Mouse (Mus musculus): ENCODE results near the gene 9130230L23Rik.

9130230L23Rik gene

GRCm38 (mm10) chr5:65954130-65955080, 49.7 kb downstream of the 9130230L23Rik start:
- no peak for DNase-seq

- peak in 1 of 2 experiments; percentile 17 for DNase-seq
Measured at GRCm38 (mm10) chr5:65951513-65951909, 52.6 kb downstream of the 9130230L23Rik start.

- peak; percentile 4 to 27 for DNase-seq
Measured at GRCm38 (mm10) chr5:65950679-65951512, 53.2 kb downstream of the 9130230L23Rik start.

GRCm38 (mm10) chr5:65950236-65950635, 53.8 kb downstream of the 9130230L23Rik start:
- DNase-seq, result peak; percentile 12 to 18

GRCm38 (mm10) chr5:65949822-65950221, 54.3 kb downstream of the 9130230L23Rik start:
- no peak for DNase-seq

GRCm38 (mm10) chr5:65941145-65941544, 62.9 kb downstream of the 9130230L23Rik start:
- no peak for DNase-seq

- peak; percentile 80 to 91 for DNase-seq
Measured at GRCm38 (mm10) chr5:65937998-65938715, 65.9 kb downstream of the 9130230L23Rik start.

GRCm38 (mm10) chr5:65937011-65937726, 66.9 kb downstream of the 9130230L23Rik start:
- no peak for DNase-seq

- DNase-seq, result no peak
Measured at GRCm38 (mm10) chr5:65934783-65935182, 69.3 kb downstream of the 9130230L23Rik start, which contains the start of gene Chrna9. TSS of gene Chrna9 (plus strand) at chr5:65934921.

GRCm38 (mm10) chr5:65933764-65934163, 70.3 kb downstream of the 9130230L23Rik start:
- no peak for DNase-seq

GRCm38 (mm10) chr5:65933258-65933657, 70.8 kb downstream of the 9130230L23Rik start:
- DNase-seq, result no peak

GRCm38 (mm10) chr5:65930171-65930570, 73.9 kb downstream of the 9130230L23Rik start:
- DNase-seq, result peak; percentile 36 to 38

All from kidney, postnatal 36 days (tissue).